Mouse (Mus musculus) heart, postnatal 10 days (tissue): ENCODE results near the gene Pde6b. TPM values are rescaled to one million over a fixed set of nuclear protein-coding genes. Genes with fewer than 3 reads are reported as not detected.

Source experiments
- DNase-seq, 2 experiments: peaks; one replicate each; pipeline ENCODE4 v3.0.0; 2021
- intact Hi-C: fragments of 180-260 bp; cut with DNase I; formaldehyde crosslinking; loops from one replicate; pipeline ENCODE4 v1.15.1; 2025
- total RNA-seq, 2 experiments: library from RNA; stranded (reverse); gene quantifications; 2 replicates each; pipeline ENCODE4 v1.2.3; 2021

The Pde6b gene
- total RNA-seq = not detected

GRCm38 (mm10) chr5:108388201-108388600 lies at the start of gene Pde6b:
Pde6b (plus strand) TSS chr5:108388391.
- DNase-seq = no peak
- intact Hi-C loops = no loop called here

GRCm38 (mm10) chr5:108343680-108344170 lies 44.5 kb upstream of the Pde6b start:
- DNase-seq = no peak
- intact Hi-C loops = no loop called here

GRCm38 (mm10) chr5:108345313-108346071 lies 42.7 kb upstream of the Pde6b start:
- DNase-seq = no peak
- intact Hi-C loops = no loop called here

GRCm38 (mm10) chr5:108347843-108348242 lies 40.3 kb upstream of the Pde6b start:
- DNase-seq = no peak
- intact Hi-C loops = no loop called here

GRCm38 (mm10) chr5:108349511-108350148 lies 38.6 kb upstream of the Pde6b start:
- DNase-seq = no peak
- intact Hi-C loops = no loop called here

GRCm38 (mm10) chr5:108354056-108354455 lies 34.1 kb upstream of the Pde6b start:
- DNase-seq = no peak
- intact Hi-C loops = no loop called here

GRCm38 (mm10) chr5:108357862-108358261 lies 30.3 kb upstream of the Pde6b start:
- intact Hi-C loops = no loop called here

GRCm38 (mm10) chr5:108359491-108359890 lies 28.7 kb upstream of the Pde6b start:
- intact Hi-C loops = no loop called here
- DNase-seq = no peak

More at GRCm38 (mm10) chr5:108357862-108358261, 30.3 kb upstream of the Pde6b start:
- no peak for DNase-seq

GRCm38 (mm10) chr5:108360211-108360610 lies 28.0 kb upstream of the Pde6b start:
- DNase-seq = no peak
- intact Hi-C loops = no loop called here

- DNase-seq = no peak
- intact Hi-C loops = no loop called here
Measured at GRCm38 (mm10) chr5:108362330-108362729, 25.9 kb upstream of the Pde6b start.

GRCm38 (mm10) chr5:108366328-108366983 lies 21.7 kb upstream of the Pde6b start:
- intact Hi-C loops = no loop called here
- DNase-seq = peak in 1 of 2 experiments; percentile 10

- intact Hi-C loops = no loop called here
- peak; percentile 44 to 57 for DNase-seq
Measured at GRCm38 (mm10) chr5:108366984-108367841, 21.0 kb upstream of the Pde6b start.

- intact Hi-C loops = no loop called here
- DNase-seq = peak in 1 of 2 experiments; percentile 8
Measured at GRCm38 (mm10) chr5:108367871-108368332, 20.3 kb upstream of the Pde6b start, which contains the start of gene Gm42517. Gm42517 (minus strand) TSS chr5:108367922.

GRCm38 (mm10) chr5:108368446-108368845 lies 19.7 kb upstream of the Pde6b start:
- intact Hi-C loops = no loop called here

GRCm38 (mm10) chr5:108368851-108369621 lies 19.2 kb upstream of the Pde6b start:
- DNase-seq = peak; percentile 24 to 36
- intact Hi-C loops = no loop called here

More at GRCm38 (mm10) chr5:108368446-108368845, 19.7 kb upstream of the Pde6b start:
- DNase-seq = peak in 1 of 2 experiments; percentile 11

- no peak for DNase-seq
- intact Hi-C loops = no loop called here
Measured at GRCm38 (mm10) chr5:108369964-108370363, 18.2 kb upstream of the Pde6b start.

GRCm38 (mm10) chr5:108374079-108374478 lies 14.1 kb upstream of the Pde6b start:
- DNase-seq = no peak
- intact Hi-C loops = no loop called here

- intact Hi-C loops = no loop called here
Measured at GRCm38 (mm10) chr5:108376059-108376458, 12.1 kb upstream of the Pde6b start.

GRCm38 (mm10) chr5:108378346-108378745 lies 9.8 kb upstream of the Pde6b start:
- intact Hi-C loops = no loop called here
- DNase-seq = no peak

More at GRCm38 (mm10) chr5:108376059-108376458, 12.1 kb upstream of the Pde6b start:
- no peak for DNase-seq
